Mouse (Mus musculus) thymus, adult 2 months (tissue): ENCODE measurements around the gene Tprgl.

Experiments used
- CTCF ChIP-seq: fragments of 200-500 bp; IDR thresholded peaks from 2 replicates; pipeline ENCODE4 v1.5.1; 2012; ENCODE audit warnings: mild to moderate bottlenecking, control low read depth, low read length, moderate library complexity, borderline replicate concordance; ENCODE audit not compliant: control insufficient read depth, poor library complexity, insufficient read depth; ENCODE audit errors: extremely low read depth
- POLR2A ChIP-seq: fragments of 200-500 bp; IDR thresholded peaks from 2 replicates; pipeline ENCODE4 v1.6.1; 2012; ENCODE audit warnings: mild to moderate bottlenecking, low read length, control low read depth, moderate library complexity; ENCODE audit not compliant: control insufficient read depth, poor library complexity, insufficient read depth; ENCODE audit errors: extremely low read depth

DNA sequence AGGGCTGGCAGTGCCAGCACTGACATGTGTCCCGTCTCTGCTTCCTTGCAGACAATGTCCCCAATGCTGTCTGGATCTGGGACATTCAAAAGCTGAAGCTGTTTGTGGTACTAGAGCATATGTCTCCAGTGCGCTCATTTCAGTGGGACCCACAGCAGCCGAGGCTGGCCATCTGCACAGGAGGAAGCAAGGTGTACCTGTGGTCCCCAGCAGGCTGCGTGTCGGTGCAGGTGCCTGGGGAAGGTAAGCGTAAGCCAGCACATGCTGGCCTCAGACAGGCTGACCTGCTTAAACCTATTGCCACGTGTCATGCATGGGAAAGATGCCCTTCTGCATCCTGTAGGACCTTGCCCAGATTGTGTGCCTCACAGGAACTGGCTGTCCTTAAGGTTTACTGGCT, 4.4 kb downstream of the Tprgl start:
- TF ChIP-seq POLR2A (no peak), CTCF (no peak)
